Mouse (Mus musculus) monocyte, adult 2 months (primary cell): ENCODE data around the gene Foxb2.

ENCODE experiments used
- DNase-seq, 2 experiments: peaks; one replicate each; pipeline ENCODE4 v3.0.0; 2022; ENCODE audit warnings: low spot score in 2 of 2, low read depth in 1 of 2

Foxb2 gene

GRCm38 (mm10) chr19:16825228-16825627, 48.4 kb downstream of the Foxb2 start:
- DNase-seq: no peak
